Mouse (Mus musculus): ENCODE measurements at regions not wholly inside any gene's neighbourhood (a gene's known extent, or its start where the extent isn't known, plus 50 kb on each side); places are given as distances from the start of the nearest gene placed in this dataset.

- TF ChIP-seq POLR2A (IDR thresholded peaks at IDR 0.05; ENCODE audit: insufficient read depth, low read depth, low read length) = no peak
- no peak for TF ChIP-seq CTCF (IDR thresholded peaks at IDR 0.05)
- TF ChIP-seq EP300 (IDR thresholded peaks at IDR 0.05; ENCODE audit: insufficient read depth, low read depth, low read length) = no peak
Measured at GRCm38 (mm10) chr9:32836371-32836770, 200.3 kb downstream of the Ets1 start.

Measured in heart, adult 2 months (tissue).